Mouse (Mus musculus) liver, embryonic 14.5 days (tissue): Measurements from ENCODE around the gene Kcnk18.

Experiments
- CTCF ChIP-seq: IDR thresholded peaks from 2 replicates; pipeline ENCODE4 v1.5.1; 2016; ENCODE audit warnings: antibody characterized with exemption, low read depth, control low read depth
- EP300 ChIP-seq: IDR thresholded peaks from 2 replicates; pipeline ENCODE4 v1.6.1; 2016; ENCODE audit warnings: antibody characterized with exemption, low read depth

DNA sequence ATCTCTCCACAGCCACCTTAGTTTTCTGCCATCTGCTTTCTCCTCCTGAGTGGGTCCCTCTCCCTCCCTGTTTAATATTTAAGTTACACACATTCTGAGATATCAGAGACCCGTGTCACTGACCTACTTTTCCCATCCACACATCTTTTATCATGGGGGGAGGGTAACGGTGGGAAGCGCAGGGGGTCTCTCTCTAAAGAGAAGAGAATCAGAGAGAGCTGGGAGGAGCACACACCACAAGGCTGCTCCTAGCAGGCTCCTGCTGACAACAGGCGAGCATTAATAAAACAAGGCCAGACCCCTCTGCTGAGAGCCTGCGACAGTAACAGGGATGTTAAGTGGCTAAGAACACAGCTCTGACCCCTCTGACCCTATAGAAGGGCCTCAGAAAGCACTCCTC is 40.6 kb downstream of the Kcnk18 start:
- no peak for TF ChIP-seq CTCF
- no peak for TF ChIP-seq EP300
